Mouse (Mus musculus) hematopoietic stem cell, adult 5-6 weeks (primary cell): ENCODE results near the gene Baz1b. TPM values are rescaled to one million over a fixed set of nuclear protein-coding genes. Genes with fewer than 3 reads are reported as not detected.

Experiments used
- ATAC-seq, 2 experiments: fragments of 125-278 bp in 1 of 2; replicated peaks in 1 of 2; 2 replicates each; pipeline ENCODE4 v1.8.0; 2016 to 2017; ENCODE audit warnings: inconsistent platforms in 2 of 2, mild to moderate bottlenecking in 2 of 2, moderate number of reproducible peaks in 2 of 2, low read depth in 1 of 2, moderate TSS enrichment in 1 of 2; ENCODE audit not compliant: low FRiP score in 2 of 2, poor library complexity in 2 of 2, severe bottlenecking in 2 of 2, insufficient read depth in 1 of 2, low TSS enrichment in 1 of 2
- total RNA-seq: library from RNA; stranded (forward); fragments of 172-1452, 232-1000 nt; gene quantifications from 2 replicates; pipeline ENCODE4 v1.2.3, GENCODE M21; 2017

The Baz1b gene
- total RNA-seq, 1 experiment from 2014 or later, result 184 TPM

DNA sequence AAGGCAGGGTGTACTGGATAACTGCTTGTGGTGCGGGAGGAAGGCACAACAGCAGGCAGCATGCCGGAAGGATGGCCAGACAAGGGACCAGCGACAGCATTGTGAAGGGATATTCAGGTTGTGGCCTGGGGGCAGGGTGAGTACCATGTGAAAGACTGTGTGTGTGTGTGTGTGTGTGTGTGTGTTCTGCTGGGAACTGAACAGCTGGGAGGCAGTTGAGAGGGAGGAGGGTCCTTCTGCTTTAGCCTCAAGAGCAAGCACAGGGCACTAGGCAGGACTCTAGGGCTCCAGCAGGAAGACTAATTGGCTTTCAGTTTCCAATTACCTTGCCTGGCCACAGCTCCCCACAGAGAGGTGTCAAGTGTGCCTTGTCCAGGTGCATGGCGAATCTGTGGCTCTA lies 104.1 kb downstream of the Baz1b start:
- no peak; a peak in 1 of 4 replicates for ATAC-seq

DNA sequence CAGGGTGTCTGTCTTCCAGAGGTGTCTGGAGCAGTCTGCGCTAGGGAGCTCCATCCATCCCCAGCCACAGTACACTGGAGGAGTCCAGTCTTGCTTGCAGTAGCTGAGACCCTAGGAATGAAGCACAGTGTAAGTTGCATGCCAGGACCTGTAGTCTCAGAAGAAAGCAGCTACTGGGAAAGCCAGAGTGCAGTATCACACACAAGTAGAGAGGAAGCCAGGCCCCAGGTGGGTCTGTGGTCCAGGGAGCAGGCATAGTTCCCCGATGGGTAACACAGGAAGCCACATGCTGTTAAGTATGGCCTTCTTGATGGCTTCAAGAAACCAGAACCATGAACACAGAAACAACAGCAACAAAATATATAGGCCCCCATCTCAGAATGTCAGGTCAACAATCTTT lies 104.9 kb downstream of the Baz1b start:
- ATAC-seq, result no peak

Other genes with a start within 250 kb of the Baz1b start
- gene Cldn4, start 240.3 kb upstream of the Baz1b start, total RNA-seq, result 0.81 TPM in 1 of 2 replicates, not detected in the other
- gene Cldn3, start 201.1 kb upstream of the Baz1b start, total RNA-seq, result not detected in 2 replicates
- gene Abhd11, start 178.1 kb upstream of the Baz1b start, total RNA-seq, result 27.1 and 41.0 TPM in 2 replicates
- not detected in 2 replicates for gene Stx1a, start 163.8 kb upstream of the Baz1b start, total RNA-seq
- 4.2 and 7.8 TPM in 2 replicates for gene Dnajc30, start 123.1 kb upstream of the Baz1b start, total RNA-seq
- 28.5 and 51.7 TPM in 2 replicates for gene Bud23, start 122.3 kb upstream of the Baz1b start, total RNA-seq
- gene Vps37d, start 109.0 kb upstream of the Baz1b start, total RNA-seq, result 0.50 and 1.6 TPM in 2 replicates
- gene Mlxipl, start 97.4 kb upstream of the Baz1b start, total RNA-seq, result not detected in 2 replicates
- gene Tbl2, start 37.6 kb upstream of the Baz1b start, total RNA-seq, result 10.6 and 23.4 TPM in 2 replicates
- 34.8 and 35.0 TPM in 2 replicates for gene Bcl7b, start 19.0 kb upstream of the Baz1b start, total RNA-seq
- 1.3 and 1.7 TPM in 2 replicates for gene Fzd9, start 64.0 kb downstream of the Baz1b start, total RNA-seq
- gene Fkbp6, start 162.8 kb downstream of the Baz1b start, total RNA-seq, result not detected in 2 replicates
- gene Trim50, start 166.0 kb downstream of the Baz1b start, total RNA-seq, result not detected in 2 replicates
- 20.6 and 24.7 TPM in 2 replicates for gene Nsun5, start 182.7 kb downstream of the Baz1b start, total RNA-seq
- gene Pom121, start 207.3 kb downstream of the Baz1b start, total RNA-seq, result 6.3 and 8.2 TPM in 2 replicates